Mouse (Mus musculus): ENCODE results near the gene Olfr1424.
"Not testable (repeated sequence)": the region's sequence is repeated elsewhere in the genome, so short reads cannot be mapped to it uniquely, and the experiment has no call there.

The Olfr1424 gene

DNA sequence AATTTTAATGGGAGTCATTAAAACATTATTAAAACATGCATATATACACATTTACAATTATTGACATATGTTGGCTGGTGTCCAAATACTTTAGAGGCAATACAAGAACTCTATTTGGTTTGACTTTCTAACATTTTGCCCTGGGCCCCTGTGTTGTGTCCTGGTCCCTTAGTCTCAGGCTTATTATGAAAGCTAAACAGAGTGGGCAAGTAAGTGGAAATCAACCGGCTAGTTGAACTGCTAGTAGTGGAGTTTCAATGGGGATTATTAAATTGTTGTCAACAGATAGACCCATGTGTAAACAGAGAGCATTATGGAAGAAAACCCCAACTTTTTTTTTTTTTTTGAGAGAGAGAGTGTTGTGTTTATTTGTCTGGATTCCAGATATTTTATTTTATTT, at the start of gene Olfr1424:
Olfr1424 (minus strand) TSS at position 101 of the 400 bp plus-strand sequence.
- DNase-seq = not testable (repeated sequence)

DNA sequence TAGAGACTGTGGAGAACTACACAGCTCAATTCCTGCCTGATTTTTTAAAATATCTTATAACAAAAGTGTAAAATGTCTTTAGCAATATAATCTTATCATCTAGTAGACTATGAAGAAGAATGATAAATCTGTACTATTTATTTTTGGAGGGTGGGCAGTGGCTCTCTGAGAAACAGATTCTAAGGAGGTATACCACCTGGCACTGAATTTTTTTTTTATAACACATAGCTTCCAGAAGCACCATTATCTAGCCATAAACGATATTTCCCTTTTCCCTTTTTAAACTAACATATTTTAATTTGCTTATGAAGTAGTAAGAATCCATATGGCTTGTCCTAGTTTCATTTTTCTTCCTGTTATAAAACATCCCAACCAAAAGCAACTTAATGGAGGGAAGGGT, 42.1 kb upstream of the Olfr1424 start:
- DNase-seq = no peak

DNA sequence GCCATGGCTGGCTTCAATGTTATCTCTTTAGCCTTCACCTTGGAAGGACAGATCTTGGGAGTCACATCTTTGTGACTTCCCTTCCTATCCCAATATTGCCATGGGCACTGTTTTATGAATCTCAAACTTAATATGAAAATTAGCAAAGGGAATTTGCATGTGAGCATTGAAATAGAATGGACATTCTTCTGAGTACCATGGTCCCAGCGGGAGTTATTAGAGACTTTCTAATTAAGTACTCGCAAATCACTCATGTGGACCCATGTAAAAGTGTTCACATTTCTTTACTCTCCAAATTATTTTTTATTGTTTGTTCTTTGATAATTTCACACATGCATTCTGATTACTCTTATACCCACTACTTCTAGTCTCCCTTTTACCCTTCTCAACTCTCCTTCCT, 40.8 kb upstream of the Olfr1424 start, which contains the start of gene Olfr1427:
Olfr1427 (minus strand) TSS at position 101 of the 400 bp plus-strand sequence.
- DNase-seq = no peak

DNA sequence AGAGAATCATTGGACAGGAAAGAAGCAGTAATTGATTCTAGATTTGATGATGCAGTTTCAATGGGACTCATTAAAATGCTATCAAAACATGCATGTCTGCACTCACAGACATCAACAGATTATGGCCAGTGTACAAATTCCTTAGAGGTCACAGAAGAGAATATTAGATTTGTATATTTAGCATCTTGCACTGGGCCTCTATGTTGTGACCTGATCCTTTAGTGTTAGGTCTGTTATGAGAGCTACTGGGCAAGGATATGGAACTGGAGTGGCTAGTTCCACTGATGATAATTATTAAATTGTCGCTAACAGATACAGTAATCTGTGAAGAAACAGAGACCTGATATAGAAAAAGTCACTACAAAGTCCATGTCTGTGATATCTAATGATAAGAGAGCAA, 29.4 kb upstream of the Olfr1424 start, which contains the start of gene Olfr1426:
Olfr1426 (minus strand) TSS at position 101 of the 400 bp plus-strand sequence.
- DNase-seq = no peak

DNA sequence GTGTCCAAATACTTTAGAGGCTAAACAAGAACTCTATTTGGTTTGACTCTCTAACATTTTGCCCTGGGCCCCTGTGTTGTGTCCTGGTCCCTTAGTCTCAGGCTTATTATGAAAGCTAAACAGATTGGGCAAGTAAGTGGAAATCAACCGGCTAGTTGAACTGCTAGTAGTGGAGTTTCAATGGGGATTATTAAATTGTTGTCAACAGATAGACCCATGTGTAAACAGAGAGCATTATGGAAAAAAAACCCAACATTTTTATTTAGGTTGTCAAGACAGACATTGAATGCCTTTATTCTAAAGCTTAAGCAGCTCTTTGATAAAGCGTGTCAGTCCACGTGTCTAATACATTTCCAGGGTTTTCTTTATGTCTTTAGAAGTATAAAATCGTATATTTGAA, 15.1 kb upstream of the Olfr1424 start, which contains the start of gene Olfr1425:
Olfr1425 (minus strand) TSS at position 101 of the 400 bp plus-strand sequence.
- not testable (repeated sequence) for DNase-seq

DNA sequence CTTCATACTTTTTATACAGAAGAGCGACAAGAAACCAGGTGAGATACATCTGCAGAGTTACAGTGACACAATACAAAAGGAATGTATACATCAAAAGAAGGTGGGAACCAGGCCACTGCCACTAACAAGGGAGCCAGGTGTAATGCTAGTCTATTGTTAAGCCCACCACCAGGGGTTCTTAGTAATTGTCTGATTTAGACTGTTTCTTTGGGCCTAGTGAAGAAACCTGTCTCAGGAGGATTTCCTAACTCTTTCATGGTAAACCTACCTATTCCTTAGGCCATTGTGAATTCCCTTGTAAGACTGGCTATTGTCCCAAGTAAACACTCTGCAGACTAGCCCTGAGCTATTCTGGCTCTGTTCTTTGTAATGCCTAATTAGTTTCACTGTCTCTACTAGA, 7.1 kb upstream of the Olfr1424 start:
- DNase-seq = not testable (repeated sequence)

DNA sequence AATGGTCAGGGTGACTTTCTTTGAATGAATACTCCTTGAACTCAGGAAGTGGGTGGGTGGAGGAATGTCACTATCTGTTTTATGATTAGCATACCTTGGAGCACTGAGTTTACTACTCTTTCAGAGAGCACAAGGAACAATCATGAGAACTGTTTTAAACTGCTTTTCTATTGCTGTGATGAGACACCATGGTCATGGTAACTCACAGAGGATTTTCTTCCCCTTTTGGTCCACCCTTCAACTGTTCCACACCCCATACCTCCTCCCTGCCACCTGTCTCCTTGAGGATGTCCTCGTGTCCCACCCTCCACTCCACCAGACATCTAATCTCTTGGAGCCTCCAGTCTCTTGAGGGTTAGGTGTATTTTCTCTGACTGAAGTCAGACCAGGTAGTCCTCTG, 5.3 kb upstream of the Olfr1424 start:
- not testable (repeated sequence) for DNase-seq

DNA sequence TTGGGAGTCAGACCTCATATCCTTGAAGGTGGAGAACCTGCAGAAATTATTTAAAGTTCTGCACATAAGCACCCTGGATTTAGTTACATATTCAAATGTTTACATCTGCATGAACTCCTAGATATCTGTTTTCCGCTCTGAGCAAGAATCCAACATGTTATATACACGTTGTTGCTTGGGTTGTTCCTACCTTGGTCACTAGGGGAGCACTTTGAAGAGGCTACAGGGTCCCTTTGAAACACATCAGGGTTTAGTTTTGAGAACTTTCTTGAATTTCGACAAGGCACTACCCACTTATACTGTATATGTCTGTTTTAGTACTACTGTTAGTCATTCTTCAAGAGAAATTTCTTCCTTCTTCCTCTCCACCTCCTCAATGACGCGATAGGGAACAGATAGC, 19.3 kb downstream of the Olfr1424 start:
- no peak for DNase-seq

DNA sequence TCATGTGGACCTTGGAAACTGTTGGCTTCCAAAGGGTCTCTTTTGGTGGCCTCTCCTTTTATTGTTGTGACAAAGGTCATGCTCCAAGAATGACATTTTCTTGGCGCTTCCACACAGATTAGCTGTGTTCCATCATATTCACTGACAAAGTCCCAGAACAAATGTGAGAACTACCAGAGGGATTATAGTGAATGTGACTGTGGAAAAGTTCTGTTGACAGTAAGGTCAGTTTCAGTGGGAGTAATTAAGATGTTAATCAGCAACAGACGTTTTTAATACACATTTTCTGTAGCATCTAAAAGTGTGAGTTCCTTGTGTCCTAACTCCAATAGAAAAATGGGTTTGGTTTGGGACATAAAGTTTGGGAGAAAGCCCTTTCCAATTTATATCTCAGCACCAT, 21.3 kb downstream of the Olfr1424 start, which contains the start of gene Olfr1423:
Olfr1423 (minus strand) TSS at position 101 of the 400 bp plus-strand sequence.
- no peak for DNase-seq

DNA sequence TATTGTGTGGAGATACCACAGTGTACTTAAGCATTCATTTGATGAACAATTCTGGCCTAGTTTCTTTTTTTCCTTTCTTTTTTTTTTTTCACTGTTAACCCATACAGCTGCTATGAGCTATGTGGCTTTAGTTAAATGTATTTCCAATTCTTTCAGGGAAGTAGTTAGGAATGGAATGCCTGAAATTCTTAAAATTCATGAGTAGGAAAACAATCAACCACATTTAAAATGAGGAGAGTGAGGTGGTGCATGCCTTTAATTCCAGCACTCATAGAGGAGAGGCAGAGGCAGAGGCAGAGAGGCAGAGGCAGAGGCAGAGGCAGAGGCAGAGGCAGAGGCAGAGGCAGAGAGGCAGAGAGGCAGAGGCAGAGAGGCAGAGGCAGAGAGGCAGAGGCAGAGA, 24.8 kb downstream of the Olfr1424 start:
- DNase-seq = no peak

DNA sequence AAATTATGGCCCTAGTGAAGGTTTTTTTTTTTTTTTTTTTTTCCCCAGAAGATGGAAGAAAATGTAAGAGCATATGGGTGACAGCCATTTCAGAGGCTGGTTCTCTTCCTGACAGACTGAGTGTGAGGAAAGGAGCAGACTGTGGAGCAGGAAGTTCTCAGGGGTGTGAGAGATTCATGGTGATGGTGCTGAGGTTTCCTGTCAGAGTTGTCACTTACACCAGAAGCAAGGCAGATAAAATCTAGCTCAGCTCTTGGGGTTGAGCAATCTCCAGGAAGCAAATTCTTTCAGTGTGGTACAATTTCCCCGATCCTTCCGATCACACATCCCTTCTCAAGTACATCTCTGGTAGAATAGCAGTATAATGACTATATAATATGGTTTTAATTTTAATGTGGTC, 35.9 kb downstream of the Olfr1424 start:
- no peak for DNase-seq

DNA sequence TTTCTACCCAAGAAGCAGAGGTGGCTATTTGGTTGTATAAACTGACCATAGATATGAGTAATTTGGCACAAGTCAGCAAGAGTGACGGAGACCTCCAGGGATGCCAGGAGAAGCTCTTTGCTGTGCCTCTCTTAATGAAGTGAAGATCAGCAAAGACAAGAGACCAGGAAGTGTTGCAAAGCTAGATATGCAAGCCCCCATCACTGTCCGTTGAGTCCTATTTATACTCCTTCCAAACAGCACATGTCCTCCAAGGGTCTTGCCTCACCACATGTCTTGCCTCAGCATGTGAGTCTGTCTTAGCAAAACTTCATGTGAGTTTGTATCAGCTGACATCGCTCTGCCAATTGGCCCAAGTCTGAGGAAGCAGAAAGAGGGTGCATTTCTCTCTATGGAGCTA, 37.1 kb downstream of the Olfr1424 start:
- no peak for DNase-seq

DNA sequence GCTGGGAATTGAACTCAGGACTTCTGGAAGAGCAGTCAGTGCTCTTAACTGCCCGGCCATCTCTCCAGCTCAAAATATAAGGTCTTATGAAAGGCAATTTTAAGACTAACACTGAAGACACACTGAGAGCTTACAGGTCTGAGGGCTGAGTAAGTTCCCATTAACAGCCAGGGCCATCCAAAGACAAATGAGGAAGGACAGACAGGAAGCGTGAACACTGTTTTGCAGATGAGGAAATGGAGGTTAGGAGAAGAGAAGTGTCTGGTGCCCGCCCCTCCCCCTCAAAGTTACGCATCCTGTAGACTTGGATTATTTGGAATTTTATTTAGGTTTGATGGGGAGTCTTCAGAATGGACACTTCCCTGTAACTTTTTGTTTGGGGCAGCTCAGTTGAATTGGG, 38.3 kb downstream of the Olfr1424 start:
- DNase-seq = no peak

DNA sequence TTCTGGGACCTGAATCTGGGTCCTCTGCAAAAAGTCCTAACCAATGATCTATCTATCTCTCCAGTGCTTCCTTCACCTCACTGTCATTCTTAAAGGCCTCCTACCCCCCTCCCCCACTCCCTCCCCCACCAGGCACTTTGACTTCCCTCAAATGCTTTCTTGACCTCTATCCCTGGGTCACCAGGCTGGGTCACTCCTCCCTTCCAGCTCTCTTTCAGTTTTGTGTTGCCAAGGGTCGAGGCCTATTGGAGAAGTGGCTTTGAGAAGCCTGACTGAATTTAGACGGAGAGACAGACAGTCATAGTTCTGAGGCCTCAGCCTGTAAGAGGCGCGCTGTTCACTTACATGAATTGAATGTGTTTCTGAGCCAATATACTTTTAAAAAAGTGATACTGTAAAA, 46.3 kb downstream of the Olfr1424 start:
- no peak for DNase-seq

DNA sequence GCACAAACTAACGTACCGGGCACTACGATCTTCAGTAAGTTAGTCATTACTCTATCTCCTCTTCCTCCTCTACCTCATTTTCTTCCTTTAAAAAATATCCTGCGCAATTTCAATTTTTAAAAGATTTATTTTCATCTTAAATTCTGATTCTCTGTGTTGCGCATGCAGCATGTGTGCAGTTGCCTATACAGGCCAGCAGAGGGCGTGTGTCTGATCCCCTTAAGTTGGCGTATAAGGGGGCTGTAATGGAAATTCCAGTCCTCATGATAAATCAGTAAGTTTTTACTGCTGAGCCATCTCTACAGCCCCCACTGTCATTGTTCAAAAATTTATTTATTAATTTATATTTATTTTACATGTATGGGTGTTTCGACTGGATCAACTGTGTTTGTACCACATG, 46.8 kb downstream of the Olfr1424 start:
- DNase-seq = no peak

DNA sequence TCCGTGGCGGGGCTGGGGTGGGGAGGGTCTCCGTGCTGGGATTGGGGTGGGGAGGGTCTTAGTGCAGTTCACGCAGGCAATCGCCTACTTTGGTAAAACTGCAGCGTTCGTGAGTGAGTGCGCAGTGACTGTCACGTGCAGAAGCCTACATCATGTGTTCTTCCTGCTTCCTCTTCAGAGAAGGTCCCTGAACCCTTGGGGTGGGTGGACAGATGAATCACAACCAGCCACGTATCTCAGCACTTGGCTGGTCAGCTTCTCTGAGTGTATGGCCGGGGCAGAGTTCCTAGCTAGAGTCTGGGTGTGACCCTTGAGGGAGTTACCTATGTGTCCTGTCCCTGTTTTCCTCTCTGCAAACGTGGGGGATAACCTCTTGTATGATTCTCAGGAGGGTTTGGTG, 49.3 kb downstream of the Olfr1424 start:
- peak; percentile 39 for DNase-seq

DNA sequence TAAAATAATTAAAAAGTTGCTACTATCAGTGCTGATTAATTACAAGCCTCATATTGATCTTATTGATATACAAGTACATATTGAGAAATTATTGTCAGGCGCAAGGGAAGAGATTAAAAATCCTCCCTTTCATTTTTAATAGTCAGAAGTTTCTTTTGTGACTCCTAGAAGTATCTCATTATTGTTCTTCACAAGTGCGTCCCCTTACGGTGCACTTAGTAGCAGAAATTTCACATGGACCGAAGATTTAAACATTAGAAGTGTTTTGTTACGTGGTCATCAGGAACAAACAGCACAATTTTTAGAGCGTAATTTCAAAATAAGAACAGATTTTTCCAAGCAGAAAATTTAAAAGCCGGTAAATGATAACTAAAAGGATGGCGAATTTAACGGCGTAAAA, 49.9 kb downstream of the Olfr1424 start:
- no peak for DNase-seq

DNA sequence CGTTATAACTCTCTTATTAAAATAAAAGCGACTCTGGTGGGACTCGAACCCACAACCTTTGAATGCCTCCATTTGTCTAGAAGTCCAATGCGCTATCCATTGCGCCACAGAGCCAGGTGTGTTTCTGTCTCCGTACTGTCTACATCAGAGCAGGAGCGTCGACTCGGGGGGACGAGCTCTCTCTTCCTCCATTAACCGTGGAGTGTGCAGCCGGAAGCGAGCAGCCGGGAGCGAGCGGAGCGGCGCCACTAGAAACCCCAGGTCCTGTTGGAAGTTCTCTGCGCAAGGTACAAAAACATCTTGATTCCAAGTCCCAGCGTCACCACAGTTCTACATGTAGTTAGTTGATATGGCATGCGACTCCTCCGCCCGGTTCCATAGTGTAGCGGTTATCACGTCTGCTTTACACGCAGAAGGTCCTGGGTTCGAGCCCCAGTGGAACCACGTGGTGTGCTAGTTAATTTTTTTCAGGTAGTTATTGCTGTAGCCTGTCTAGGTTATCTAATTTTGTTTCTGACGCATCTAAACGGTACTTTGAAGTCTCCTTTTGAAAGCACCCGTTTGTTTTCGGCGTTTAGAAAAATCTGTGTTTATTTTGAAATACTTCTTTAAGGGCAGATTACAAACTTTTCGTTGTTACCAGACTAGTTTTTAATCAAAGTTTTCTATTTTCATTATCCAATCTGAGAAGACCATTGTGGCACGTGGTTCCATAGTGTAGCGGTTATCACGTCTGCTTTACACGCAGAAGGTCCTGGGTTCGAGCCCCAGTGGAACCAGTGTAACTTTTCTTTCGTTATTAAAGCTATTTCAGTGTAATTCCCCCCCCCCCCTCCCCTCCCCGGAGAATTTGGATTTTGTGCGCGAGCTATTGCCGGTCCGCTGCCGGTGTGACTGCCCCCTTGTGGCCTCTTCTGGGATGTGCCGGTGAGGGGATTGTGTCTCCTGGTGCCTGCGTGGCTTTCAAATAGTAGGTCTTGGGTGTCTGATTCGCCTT, 50.6 kb downstream of the Olfr1424 start:
- peak; percentile 93 for DNase-seq

DNA sequence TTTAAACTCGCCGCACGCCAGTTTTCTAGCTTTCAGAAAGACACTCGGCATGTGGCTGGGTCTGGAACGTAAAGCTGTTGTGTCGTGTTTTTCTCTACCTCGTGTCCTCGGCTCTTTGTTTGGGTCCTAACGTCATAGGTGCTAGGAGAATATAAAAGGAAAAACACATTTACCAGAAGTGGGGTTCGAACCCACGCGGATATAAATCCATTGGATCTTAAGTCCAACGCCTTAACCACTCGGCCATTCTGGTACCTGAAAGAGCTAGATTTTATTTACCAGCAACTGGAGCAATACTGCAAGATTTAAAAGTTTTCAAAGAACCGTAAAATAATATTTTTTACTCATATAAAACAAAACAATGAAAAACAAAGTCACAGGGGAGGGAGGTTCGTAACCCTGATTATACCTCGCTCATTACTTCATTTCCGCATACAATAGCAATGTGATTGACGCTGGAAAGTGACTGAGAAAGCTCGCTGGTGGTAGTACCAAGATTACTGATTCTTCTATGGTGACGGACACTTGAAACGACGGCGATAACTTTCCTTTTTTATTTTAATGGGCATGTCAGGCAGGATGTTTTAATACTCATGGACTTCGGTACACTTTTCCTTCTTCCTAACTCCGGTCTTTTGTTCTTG, 51.4 kb downstream of the Olfr1424 start:
- peak; percentile 79 for DNase-seq

DNA sequence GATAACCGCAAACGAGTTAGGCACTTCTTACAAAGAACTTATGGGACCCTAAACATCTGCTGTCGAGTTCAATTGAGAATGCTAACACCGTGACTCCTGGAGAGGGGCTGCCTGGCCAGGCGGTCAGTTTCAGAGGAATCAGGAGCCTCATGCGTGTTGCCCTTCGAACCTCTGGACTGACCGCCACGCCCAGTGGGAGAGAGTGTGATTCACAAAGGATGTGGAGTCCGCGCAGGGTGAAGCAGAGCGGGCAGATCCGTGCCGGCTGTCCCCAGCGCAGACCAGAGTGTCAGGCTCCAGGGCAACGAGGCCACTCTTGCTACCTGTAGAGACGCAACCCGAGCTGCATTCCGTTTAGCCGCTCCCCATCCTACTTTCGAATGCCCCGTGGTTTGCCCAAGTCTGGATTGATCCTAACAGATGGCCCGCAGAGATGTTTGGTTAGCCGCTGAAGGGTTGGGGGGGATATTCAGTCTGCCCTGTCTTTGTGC, 52.2 kb downstream of the Olfr1424 start:
- peak; percentile 79 for DNase-seq

DNA sequence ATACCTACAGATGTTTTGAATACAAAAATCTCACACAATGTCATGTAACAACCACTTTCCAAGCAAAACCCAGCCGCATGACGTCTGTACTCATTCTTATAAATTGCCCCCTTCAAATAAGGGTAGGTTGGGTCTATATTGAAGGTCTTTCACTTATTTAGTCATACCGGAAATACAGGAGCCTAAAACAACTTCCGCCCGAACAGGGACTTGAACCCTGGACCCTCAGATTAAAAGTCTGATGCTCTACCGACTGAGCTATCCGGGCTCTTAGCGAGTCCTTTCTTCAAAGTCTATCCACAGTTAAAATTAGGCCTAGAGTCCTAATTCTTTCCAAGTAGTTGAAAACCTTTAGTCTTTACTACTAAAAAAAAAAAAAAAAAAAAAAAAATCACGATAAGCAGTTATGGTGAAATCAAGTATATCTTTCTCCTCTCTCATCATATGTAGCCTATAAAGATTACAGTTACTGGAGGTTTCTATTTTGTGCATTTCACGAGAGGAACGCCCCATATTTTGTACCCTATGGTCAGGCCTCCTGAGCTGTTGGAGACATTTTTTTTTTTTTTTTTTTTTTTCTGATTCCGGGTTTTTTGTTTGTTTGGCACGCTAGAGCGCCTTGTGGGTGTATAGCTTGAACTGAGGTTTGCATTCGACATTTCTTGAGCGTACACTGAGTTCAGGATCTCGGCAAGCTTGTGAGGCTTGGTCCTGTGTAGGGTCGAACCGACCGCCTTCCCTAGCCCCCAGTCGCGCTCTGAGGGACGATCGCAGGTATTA, 52.8 kb downstream of the Olfr1424 start:
- peak; percentile 82 for DNase-seq
